Mouse (Mus musculus): ENCODE results near the gene Nkapd1. TPM values are rescaled to one million over a fixed set of nuclear protein-coding genes. Genes with fewer than 3 reads are reported as not detected.
"Not testable (repeated sequence)": the region's sequence is repeated elsewhere in the genome, so short reads cannot be mapped to it uniquely, and the experiment has no call there.

Gene Nkapd1
- polyA plus RNA-seq, 1 experiment from 2014 or later, result 21.3 TPM

GRCm38 (mm10) chr9:50646826-50647370 lies 29.6 kb upstream of the Nkapd1 start:
- Histone ChIP-seq H3K36me3 (ENCODE audit: control insufficient read depth, insufficient read depth, low read length) (peaks cover 56% of the 10 kb centered on the region), H3K4me1 (ENCODE audit: control insufficient read depth, insufficient read depth, low read length) (no peaks in the 10 kb centered on the region), H3K4me3 (ENCODE audit: low read depth, low read length) (no peak overlapping the region), H3K4me2 (no peak overlapping the region), H3K9me3 (replicated peaks; ENCODE audit: control insufficient read depth, low read length) (no peaks in the 10 kb centered on the region), H3K27me3 (ENCODE audit: control insufficient read depth, insufficient read depth, low read length) (no peaks in the 10 kb centered on the region), H3K27ac (ENCODE audit: low read depth, low read length) (no peak overlapping the region), H3K9ac (ENCODE audit: low read depth, low read length) (no peak overlapping the region)
- 77% methylated on average over 10 of the region's 10 CpGs for WGBS (ENCODE audit: insufficient replicate concordance)
- no peak for ATAC-seq (replicated peaks; ENCODE audit: insufficient number of reproducible peaks, low FRiP score, low TSS enrichment)

GRCm38 (mm10) chr9:50634270-50634669 lies 17.0 kb upstream of the Nkapd1 start:
- Histone ChIP-seq H3K4me3 (ENCODE audit: low read depth, low read length) (no peak overlapping the region), H3K9ac (ENCODE audit: low read depth, low read length) (no peak overlapping the region), H3K4me1 (ENCODE audit: control insufficient read depth, insufficient read depth, low read length) (no peaks in the 10 kb centered on the region), H3K4me2 (no peak overlapping the region), H3K36me3 (ENCODE audit: control insufficient read depth, insufficient read depth, low read length) (peaks cover 22% of the 10 kb centered on the region), H3K27me3 (ENCODE audit: control insufficient read depth, insufficient read depth, low read length) (no peaks in the 10 kb centered on the region), H3K27ac (ENCODE audit: low read depth, low read length) (no peak overlapping the region), H3K9me3 (replicated peaks; ENCODE audit: control insufficient read depth, low read length) (no peaks in the 10 kb centered on the region)
- 91% methylated on average over 11 of the region's 11 CpGs for WGBS (ENCODE audit: insufficient replicate concordance)
- no peak for ATAC-seq (replicated peaks; ENCODE audit: insufficient number of reproducible peaks, low FRiP score, low TSS enrichment)

GRCm38 (mm10) chr9:50633059-50633458 lies 15.8 kb upstream of the Nkapd1 start:
- peaks cover 19% of the 10 kb centered on the region for H3K36me3 ChIP-seq (ENCODE audit: control insufficient read depth, insufficient read depth, low read length)
- H3K9me3 ChIP-seq (replicated peaks; ENCODE audit: control insufficient read depth, low read length), result no peaks in the 10 kb centered on the region
- 56% methylated on average over 2 of the region's 2 CpGs for WGBS (ENCODE audit: insufficient replicate concordance)
- H3K27me3 ChIP-seq (ENCODE audit: control insufficient read depth, insufficient read depth, low read length), result no peaks in the 10 kb centered on the region
- H3K4me1 ChIP-seq (ENCODE audit: control insufficient read depth, insufficient read depth, low read length), result no peaks in the 10 kb centered on the region
- H3K9ac ChIP-seq (ENCODE audit: low read depth, low read length), result no peak overlapping the region
- no peak overlapping the region for H3K4me2 ChIP-seq
- ATAC-seq (replicated peaks; ENCODE audit: insufficient number of reproducible peaks, low FRiP score, low TSS enrichment), result no peak
- H3K27ac ChIP-seq (ENCODE audit: low read depth, low read length), result no peak overlapping the region
- no peak overlapping the region for H3K4me3 ChIP-seq (ENCODE audit: low read depth, low read length)

GRCm38 (mm10) chr9:50632016-50632688 lies 14.9 kb upstream of the Nkapd1 start:
- no peak for ATAC-seq (replicated peaks; ENCODE audit: insufficient number of reproducible peaks, low FRiP score, low TSS enrichment)
- H3K27ac ChIP-seq (ENCODE audit: low read depth, low read length), result no peak overlapping the region

GRCm38 (mm10) chr9:50630903-50631302 lies 13.6 kb upstream of the Nkapd1 start:
- WGBS (ENCODE audit: insufficient replicate concordance), result 92% methylated on average over 6 of the region's 8 CpGs

More at GRCm38 (mm10) chr9:50632016-50632688, 14.9 kb upstream of the Nkapd1 start:
- 85% methylated on average over 6 of the region's 6 CpGs for WGBS (ENCODE audit: insufficient replicate concordance)
- Histone ChIP-seq H3K36me3 (ENCODE audit: control insufficient read depth, insufficient read depth, low read length) (peaks cover 14% of the 10 kb centered on the region), H3K9me3 (replicated peaks; ENCODE audit: control insufficient read depth, low read length) (no peaks in the 10 kb centered on the region), H3K4me3 (ENCODE audit: low read depth, low read length) (no peak overlapping the region), H3K27me3 (ENCODE audit: control insufficient read depth, insufficient read depth, low read length) (no peaks in the 10 kb centered on the region), H3K4me1 (ENCODE audit: control insufficient read depth, insufficient read depth, low read length) (no peaks in the 10 kb centered on the region), H3K4me2 (no peak overlapping the region), H3K9ac (ENCODE audit: low read depth, low read length) (no peak overlapping the region)

GRCm38 (mm10) chr9:50617794-50618330 lies 598 bp upstream of the Nkapd1 start:
- H3K4me3 ChIP-seq (ENCODE audit: low read depth, low read length), result peak overlapping the region; percentile 92
- no peaks in the 10 kb centered on the region for H3K9me3 ChIP-seq (replicated peaks; ENCODE audit: control insufficient read depth, low read length)
- H3K4me2 ChIP-seq, result peak overlapping the region; percentile 79
- no peak overlapping the region for H3K27ac ChIP-seq (ENCODE audit: low read depth, low read length)
- H3K4me1 ChIP-seq (ENCODE audit: control insufficient read depth, insufficient read depth, low read length), result peaks cover 5% of the 10 kb centered on the region; the same call in 1 of the 2 replicates
- H3K36me3 ChIP-seq (ENCODE audit: control insufficient read depth, insufficient read depth, low read length), result peaks cover 13% of the 10 kb centered on the region; the same call in 1 of the 2 replicates
- no peak for ATAC-seq (replicated peaks; ENCODE audit: insufficient number of reproducible peaks, low FRiP score, low TSS enrichment)
- peak overlapping the region; percentile 39; the same call in 1 of the 2 replicates for H3K9ac ChIP-seq (ENCODE audit: low read depth, low read length)
- H3K27me3 ChIP-seq (ENCODE audit: control insufficient read depth, insufficient read depth, low read length), result no peaks in the 10 kb centered on the region
- 57% methylated on average over 9 of the region's 9 CpGs for WGBS (ENCODE audit: insufficient replicate concordance)

More at GRCm38 (mm10) chr9:50630903-50631302, 13.6 kb upstream of the Nkapd1 start:
- H3K4me2 ChIP-seq; H3K27ac ChIP-seq (ENCODE audit: low read depth, low read length); H3K9me3 ChIP-seq (replicated peaks; ENCODE audit: control insufficient read depth, low read length); H3K4me1 ChIP-seq (ENCODE audit: control insufficient read depth, insufficient read depth, low read length); ATAC-seq (replicated peaks; ENCODE audit: insufficient number of reproducible peaks, low FRiP score, low TSS enrichment); H3K27me3 ChIP-seq (ENCODE audit: control insufficient read depth, insufficient read depth, low read length); H3K9ac ChIP-seq (ENCODE audit: low read depth, low read length); H3K36me3 ChIP-seq (ENCODE audit: control insufficient read depth, insufficient read depth, low read length); H3K4me3 ChIP-seq (ENCODE audit: low read depth, low read length): not testable (repeated sequence)

- WGBS (ENCODE audit: insufficient replicate concordance), result 32% methylated on average over 11 of the region's 11 CpGs
- H3K4me3 ChIP-seq (ENCODE audit: low read depth, low read length), result peak overlapping the region; percentile 92
- peaks cover 5% of the 10 kb centered on the region; the same call in 1 of the 2 replicates for H3K4me1 ChIP-seq (ENCODE audit: control insufficient read depth, insufficient read depth, low read length)
- H3K27me3 ChIP-seq (ENCODE audit: control insufficient read depth, insufficient read depth, low read length), result no peaks in the 10 kb centered on the region
- H3K9ac ChIP-seq (ENCODE audit: low read depth, low read length), result peak overlapping the region; percentile 91
- H3K27ac ChIP-seq (ENCODE audit: low read depth, low read length), result 0 out of 2 replicates have a peak overlapping the region, but pooled peaks have one; percentile 95
- no peaks in the 10 kb centered on the region for H3K9me3 ChIP-seq (replicated peaks; ENCODE audit: control insufficient read depth, low read length)
- H3K36me3 ChIP-seq (ENCODE audit: control insufficient read depth, insufficient read depth, low read length), result peaks cover 13% of the 10 kb centered on the region; the same call in 1 of the 2 replicates
- no peak for ATAC-seq (replicated peaks; ENCODE audit: insufficient number of reproducible peaks, low FRiP score, low TSS enrichment)
- H3K4me2 ChIP-seq, result peak overlapping the region; percentile 79
Measured at GRCm38 (mm10) chr9:50616161-50616560, 1.1 kb downstream of the Nkapd1 start.

GRCm38 (mm10) chr9:50612115-50612514 lies 5.1 kb downstream of the Nkapd1 start:
- no peak overlapping the region for H3K4me2 ChIP-seq
- peaks cover 5% of the 10 kb centered on the region; the same call in 1 of the 2 replicates for H3K4me1 ChIP-seq (ENCODE audit: control insufficient read depth, insufficient read depth, low read length)
- H3K4me3 ChIP-seq (ENCODE audit: low read depth, low read length), result no peak overlapping the region
- H3K36me3 ChIP-seq (ENCODE audit: control insufficient read depth, insufficient read depth, low read length), result peaks cover 30% of the 10 kb centered on the region
- no peak overlapping the region for H3K27ac ChIP-seq (ENCODE audit: low read depth, low read length)
- no peak for ATAC-seq (replicated peaks; ENCODE audit: insufficient number of reproducible peaks, low FRiP score, low TSS enrichment)
- 88% methylated on average over 4 of the region's 4 CpGs for WGBS (ENCODE audit: insufficient replicate concordance)
- H3K9ac ChIP-seq (ENCODE audit: low read depth, low read length), result no peak overlapping the region
- no peaks in the 10 kb centered on the region for H3K27me3 ChIP-seq (ENCODE audit: control insufficient read depth, insufficient read depth, low read length)
- no peaks in the 10 kb centered on the region for H3K9me3 ChIP-seq (replicated peaks; ENCODE audit: control insufficient read depth, low read length)
